Mouse (Mus musculus): ENCODE results near the gene Gm20843.
"Not testable (repeated sequence)": the region's sequence is repeated elsewhere in the genome, so short reads cannot be mapped to it uniquely, and the experiment has no call there.

The Gm20843 gene

DNA sequence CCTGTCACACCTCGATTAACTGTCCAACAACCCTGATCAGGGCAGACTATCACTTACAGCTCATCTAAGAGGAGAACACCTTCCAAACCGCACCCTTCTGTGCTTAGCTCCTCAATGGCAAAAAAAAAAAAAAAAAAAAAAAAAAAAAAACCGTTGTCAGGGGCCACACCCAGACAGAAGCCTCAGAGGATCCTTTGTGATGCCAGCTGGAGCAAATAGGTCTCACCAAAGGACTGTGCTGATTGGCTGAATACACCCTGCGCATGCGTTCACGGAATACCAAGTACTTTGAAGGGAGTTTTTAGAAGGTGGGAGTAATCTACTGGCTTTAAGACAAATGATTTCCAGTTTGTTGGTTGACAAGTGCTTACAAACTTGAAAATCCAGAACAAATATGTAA lies at the start of gene Gm20843:
Gene Gm20843, minus strand, starts transcription at position 101 of the 400 bp plus-strand sequence.
- ATAC-seq (ENCODE audit: insufficient number of reproducible peaks, low FRiP score, low TSS enrichment), result not testable (repeated sequence)

Measured in cerebellum, adult (tissue).